Mouse (Mus musculus): ENCODE measurements around the gene Icmt. TPM values are rescaled to one million over a fixed set of nuclear protein-coding genes. Genes with fewer than 3 reads are reported as not detected.

The Icmt gene
- polyA plus RNA-seq, 1 experiment from 2014 or later: 16.9 TPM

DNA sequence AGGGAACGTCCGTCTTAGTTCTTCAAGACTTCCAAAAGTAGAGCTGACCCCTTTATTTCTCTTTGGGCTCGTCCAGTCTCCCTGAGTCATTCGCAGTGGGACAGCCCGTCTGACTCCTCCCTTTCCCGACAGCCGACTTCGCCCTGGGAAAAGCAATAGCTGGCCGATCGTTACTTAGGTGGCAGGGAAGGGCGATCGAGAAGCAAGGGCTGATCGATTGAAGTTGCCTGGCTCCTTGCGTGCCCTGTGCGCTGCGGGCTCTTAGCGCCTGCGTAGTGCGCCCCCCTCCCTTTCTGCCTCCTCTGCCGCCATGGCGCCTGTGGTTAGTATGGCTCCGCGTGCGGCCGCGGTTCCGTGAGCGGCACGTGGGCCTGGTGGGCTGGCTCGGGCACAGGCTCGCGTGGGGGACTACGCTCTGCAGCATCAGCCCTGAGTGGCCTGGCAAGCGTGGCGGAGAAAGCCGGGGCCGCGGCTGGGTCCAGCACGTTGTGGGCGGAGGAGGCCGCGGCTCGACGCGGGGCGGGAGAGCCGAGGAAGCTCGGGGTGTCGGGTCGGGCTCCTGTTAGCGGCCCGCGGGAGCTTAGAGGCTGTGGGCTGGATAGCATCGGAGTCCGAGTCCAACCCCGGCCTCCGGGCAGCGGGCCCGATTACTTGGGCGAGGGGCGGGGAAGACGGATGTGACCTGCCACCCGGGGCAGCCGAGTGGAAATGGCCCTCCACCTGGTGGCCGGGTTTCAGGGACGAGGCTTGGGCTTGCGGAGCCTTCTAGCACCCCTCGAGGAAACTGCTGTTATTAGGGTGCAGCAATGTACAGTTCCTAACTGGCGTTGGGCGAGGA, 28.8 kb downstream of the Icmt start, which contains the start of gene Rpl22:
TSS of gene Rpl22 (plus strand) at position 169 of the 838 bp plus-strand sequence.
- peaks cover 7% of the 10 kb centered on the region for H3K4me1 ChIP-seq (ENCODE audit: insufficient read depth, low read depth, low read length)
- H3K4me2 ChIP-seq (replicated peaks; ENCODE audit: low read depth, low read length): peak within 1 kb of the TSS; percentile 73
- TF ChIP-seq CTCF (IDR thresholded peaks at IDR 0.05): peak; percentile 57
- peak; percentile 57 for TF ChIP-seq EP300 (IDR thresholded peaks at IDR 0.05)
- peak within 1 kb of the TSS; percentile 62 for H3K9ac ChIP-seq (replicated peaks; ENCODE audit: low read depth)
- H3K27me3 ChIP-seq (replicated peaks; ENCODE audit: insufficient read depth, low read length): no peaks in the 10 kb centered on the region
- ATAC-seq (peak; percentile 99), DNase-seq (ENCODE audit: low spot score) (peak; percentile 100)
- no peaks in the 10 kb centered on the region for H3K9me3 ChIP-seq (ENCODE audit: low read length)
- peak within 1 kb of the TSS; percentile 87 for H3K4me3 ChIP-seq (ENCODE audit: low read depth, low read length)
- WGBS: under 1% methylated on average over 55 of the region's 70 CpGs
- peaks cover 11% of the 10 kb centered on the region for H3K36me3 ChIP-seq (ENCODE audit: insufficient read depth, low read length)
- H3K27ac ChIP-seq (ENCODE audit: low read length): peak within 1 kb of the TSS; percentile 8; the same call in 1 of the 2 replicates

- peak overlapping the region; percentile 62 for H3K9ac ChIP-seq (replicated peaks; ENCODE audit: low read depth)
- H3K27me3 ChIP-seq (replicated peaks; ENCODE audit: insufficient read depth, low read length): no peaks in the 10 kb centered on the region
- H3K4me3 ChIP-seq (ENCODE audit: low read depth, low read length): peak overlapping the region; percentile 87
- peaks cover 7% of the 10 kb centered on the region for H3K4me1 ChIP-seq (ENCODE audit: insufficient read depth, low read depth, low read length)
- H3K4me2 ChIP-seq (replicated peaks; ENCODE audit: low read depth, low read length): peak overlapping the region; percentile 73
- ATAC-seq (no peak), DNase-seq (ENCODE audit: low spot score) (no peak)
- WGBS: 2% methylated on average over 11 of the region's 11 CpGs
- H3K27ac ChIP-seq (ENCODE audit: low read length): no peak overlapping the region
- no peak for TF ChIP-seq EP300 (IDR thresholded peaks at IDR 0.05)
- no peak for TF ChIP-seq CTCF (IDR thresholded peaks at IDR 0.05)
- H3K9me3 ChIP-seq (ENCODE audit: low read length): no peaks in the 10 kb centered on the region
- peaks cover 11% of the 10 kb centered on the region for H3K36me3 ChIP-seq (ENCODE audit: insufficient read depth, low read length)
Observed at GRCm38 (mm10) chr4:152326543-152326942, 29.5 kb downstream of the Icmt start.

DNA sequence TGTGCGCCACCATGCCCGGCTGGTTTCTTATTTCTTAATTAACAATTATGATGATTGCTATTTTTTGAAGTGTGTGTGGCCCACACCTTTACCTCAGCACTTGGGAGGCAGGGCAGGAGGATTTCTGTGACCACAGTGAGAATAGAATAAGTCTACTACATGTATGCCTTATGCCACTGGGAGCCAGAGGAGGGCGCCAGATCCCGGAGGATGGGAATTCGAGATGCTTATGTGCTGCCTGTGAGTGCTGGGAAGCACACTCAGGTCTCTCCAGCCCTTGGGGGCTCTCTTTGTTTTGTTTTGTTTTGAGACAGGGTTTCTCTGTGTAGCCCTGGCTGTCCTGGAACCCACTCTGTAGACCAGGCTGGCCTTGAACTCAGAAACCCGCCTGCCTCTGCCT, 31.7 kb downstream of the Icmt start:
- Histone ChIP-seq H3K9ac (replicated peaks; ENCODE audit: low read depth) (no peak overlapping the region), H3K27me3 (replicated peaks; ENCODE audit: insufficient read depth, low read length) (no peaks in the 10 kb centered on the region), H3K27ac (ENCODE audit: low read length) (no peak overlapping the region), H3K4me3 (ENCODE audit: low read depth, low read length) (no peak overlapping the region), H3K4me2 (replicated peaks; ENCODE audit: low read depth, low read length) (no peak overlapping the region), H3K36me3 (ENCODE audit: insufficient read depth, low read length) (peaks cover 11% of the 10 kb centered on the region), H3K4me1 (ENCODE audit: insufficient read depth, low read depth, low read length) (peaks cover 7% of the 10 kb centered on the region), H3K9me3 (ENCODE audit: low read length) (no peaks in the 10 kb centered on the region)
- 68% methylated on average over 6 of the region's 6 CpGs for WGBS
- no peak for ATAC-seq
- peak; percentile 63 for TF ChIP-seq CTCF (IDR thresholded peaks at IDR 0.05)
- no peak for TF ChIP-seq EP300 (IDR thresholded peaks at IDR 0.05)
- no peak for DNase-seq (ENCODE audit: low spot score)

GRCm38 (mm10) chr4:152332952-152333351, 35.9 kb downstream of the Icmt start:
- ATAC-seq (peak; percentile 74), DNase-seq (ENCODE audit: low spot score) (peak; percentile 82)
- 19% methylated on average over 2 of the region's 2 CpGs for WGBS

DNA sequence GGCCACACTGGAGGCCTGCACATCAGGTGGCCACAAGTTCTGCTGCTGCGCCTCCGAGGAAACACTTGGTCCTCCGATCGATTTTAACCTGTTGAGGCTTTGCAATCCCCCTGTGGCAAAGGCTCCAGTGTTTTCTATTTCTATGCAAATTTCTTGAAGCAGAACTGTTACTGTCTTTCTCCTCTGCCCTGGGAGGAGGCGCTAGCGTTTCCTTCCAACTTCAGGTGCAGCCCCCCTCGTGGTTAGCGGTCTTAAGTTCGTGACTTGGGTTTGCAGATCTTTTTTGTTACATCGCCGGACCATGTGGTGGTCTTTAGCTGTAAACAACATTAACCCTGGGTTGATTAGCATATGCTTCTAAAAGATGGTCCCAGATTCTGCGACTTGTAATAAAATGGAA, 36.6 kb downstream of the Icmt start:
- no peak overlapping the region for H3K27ac ChIP-seq (ENCODE audit: low read length)
- H3K4me2 ChIP-seq (replicated peaks; ENCODE audit: low read depth, low read length): no peak overlapping the region
- peaks cover 11% of the 10 kb centered on the region for H3K36me3 ChIP-seq (ENCODE audit: insufficient read depth, low read length)
- H3K27me3 ChIP-seq (replicated peaks; ENCODE audit: insufficient read depth, low read length): peaks cover 12% of the 10 kb centered on the region; the same call in 1 of the 2 replicates
- no peaks in the 10 kb centered on the region for H3K9me3 ChIP-seq (ENCODE audit: low read length)
- ATAC-seq: no peak
- H3K4me1 ChIP-seq (ENCODE audit: insufficient read depth, low read depth, low read length): no peaks in the 10 kb centered on the region
- TF ChIP-seq CTCF (IDR thresholded peaks at IDR 0.05): no peak
- no peak for TF ChIP-seq EP300 (IDR thresholded peaks at IDR 0.05)
- H3K4me3 ChIP-seq (ENCODE audit: low read depth, low read length): no peak overlapping the region
- H3K9ac ChIP-seq (replicated peaks; ENCODE audit: low read depth): no peak overlapping the region
- WGBS: 94% methylated on average over 12 of the region's 12 CpGs
- DNase-seq (ENCODE audit: low spot score): no peak

More at GRCm38 (mm10) chr4:152332952-152333351, 35.9 kb downstream of the Icmt start:
- Histone ChIP-seq H3K27me3 (replicated peaks; ENCODE audit: insufficient read depth, low read length) (0 out of 2 replicates have a peak, but pooled peaks cover 6% of the 10 kb centered on the region), H3K9me3 (ENCODE audit: low read length) (no peaks in the 10 kb centered on the region), H3K27ac (ENCODE audit: low read length) (no peak overlapping the region), H3K4me2 (replicated peaks; ENCODE audit: low read depth, low read length) (no peak overlapping the region), H3K36me3 (ENCODE audit: insufficient read depth, low read length) (peaks cover 11% of the 10 kb centered on the region), H3K4me3 (ENCODE audit: low read depth, low read length) (no peak overlapping the region), H3K9ac (replicated peaks; ENCODE audit: low read depth) (no peak overlapping the region), H3K4me1 (ENCODE audit: insufficient read depth, low read depth, low read length) (no peaks in the 10 kb centered on the region)
- peak; percentile 98 for TF ChIP-seq CTCF (IDR thresholded peaks at IDR 0.05)
- TF ChIP-seq EP300 (IDR thresholded peaks at IDR 0.05): no peak

DNA sequence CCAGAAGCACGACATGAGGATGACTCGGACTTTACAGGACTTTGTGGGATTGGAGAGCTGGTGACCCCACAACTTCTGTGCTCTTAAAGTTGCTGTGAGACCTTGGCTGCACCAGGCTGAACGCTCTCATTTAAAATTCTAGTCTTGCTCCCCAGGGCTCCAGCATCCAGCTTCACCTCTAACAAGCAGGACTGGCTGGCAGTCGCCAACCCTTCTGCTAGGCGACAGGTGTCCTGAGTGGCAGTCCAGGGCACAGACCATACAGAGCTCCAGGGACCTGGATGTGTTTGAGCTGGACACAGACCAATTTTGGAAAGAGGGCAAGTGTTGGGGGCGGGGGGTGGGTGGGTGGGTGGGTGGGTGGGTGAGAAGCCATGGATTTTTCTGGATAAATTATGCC, 40.7 kb downstream of the Icmt start:
- Histone ChIP-seq H3K9ac (replicated peaks; ENCODE audit: low read depth) (no peak overlapping the region), H3K36me3 (ENCODE audit: insufficient read depth, low read length) (no peaks in the 10 kb centered on the region), H3K4me3 (ENCODE audit: low read depth, low read length) (no peak overlapping the region), H3K27me3 (replicated peaks; ENCODE audit: insufficient read depth, low read length) (peaks cover 35% of the 10 kb centered on the region), H3K4me1 (ENCODE audit: insufficient read depth, low read depth, low read length) (no peaks in the 10 kb centered on the region), H3K9me3 (ENCODE audit: low read length) (no peaks in the 10 kb centered on the region), H3K27ac (ENCODE audit: low read length) (no peak overlapping the region), H3K4me2 (replicated peaks; ENCODE audit: low read depth, low read length) (no peak overlapping the region)
- DNase-seq (ENCODE audit: low spot score) (no peak), ATAC-seq (no peak)
- WGBS: 22% methylated on average over 6 of the region's 6 CpGs
- no peak for TF ChIP-seq EP300 (IDR thresholded peaks at IDR 0.05)
- TF ChIP-seq CTCF (IDR thresholded peaks at IDR 0.05): no peak
